Mouse (Mus musculus) stomach, postnatal 0 days (tissue): Measurements from ENCODE around the gene Ttll6. TPM values are rescaled to one million over a fixed set of nuclear protein-coding genes. Genes with fewer than 3 reads are reported as not detected.

ENCODE experiments used
- ATAC-seq: fragments of 200-750 bp; cut with Nextera tagmentation; 2 replicates; pipeline ENCODE4 v1.8.0; 2017; ENCODE audit not compliant: low FRiP score, low TSS enrichment
- DNase-seq: peaks from one replicate; pipeline ENCODE4 v3.0.0-alpha.2; 2016; ENCODE audit warnings: low spot score
- H3K27ac ChIP-seq: fragments of 300-500 bp; sonication (generic); replicated peaks from 2 replicates; pipeline ENCODE4 v1.5.1; 2014; ENCODE audit warnings: mild to moderate bottlenecking, control low read depth
- H3K27me3 ChIP-seq: fragments of 300-500 bp; sonication (generic); 2 replicates; pipeline ENCODE4 v1.6.1; 2014; ENCODE audit warnings: low read length; ENCODE audit not compliant: control insufficient read depth, insufficient read depth
- H3K36me3 ChIP-seq: fragments of 300-500 bp; sonication (generic); 2 replicates; pipeline ENCODE4 v1.6.1; 2014; ENCODE audit warnings: low read length, mixed read lengths; ENCODE audit not compliant: control insufficient read depth, insufficient read depth
- H3K4me1 ChIP-seq: fragments of 300-500 bp; sonication (generic); replicated peaks from 2 replicates; pipeline ENCODE4 v1.6.1; 2014; ENCODE audit warnings: antibody characterized with exemption; ENCODE audit not compliant: control insufficient read depth, insufficient read depth
- H3K4me2 ChIP-seq: fragments of 300-500 bp; sonication (generic); replicated peaks from 2 replicates; pipeline ENCODE4 v1.6.1; 2014; ENCODE audit warnings: low read depth, mild to moderate bottlenecking, control low read depth, moderate library complexity
- H3K4me3 ChIP-seq: fragments of 300-500 bp; sonication (generic); 2 replicates; pipeline ENCODE4 v1.5.1; 2014; ENCODE audit warnings: low read depth, low read length, control low read depth
- H3K9ac ChIP-seq: fragments of 300-500 bp; sonication (generic); 2 replicates; pipeline ENCODE4 v1.6.1; 2014; ENCODE audit warnings: mild to moderate bottlenecking, low read length, control low read depth, mixed read lengths
- H3K9me3 ChIP-seq: fragments of 300-500 bp; sonication (generic); 2 replicates; pipeline ENCODE4 v1.6.1; 2016; ENCODE audit warnings: low read length; ENCODE audit not compliant: control insufficient read depth
- CTCF ChIP-seq: IDR thresholded peaks from 2 replicates; pipeline ENCODE4 v1.5.1; 2016; ENCODE audit warnings: antibody characterized with exemption, low read depth, mild to moderate bottlenecking, moderate library complexity
- EP300 ChIP-seq: optimal IDR thresholded peaks from 2 replicates; pipeline ENCODE3; 2016; ENCODE audit warnings: antibody characterized with exemption
- WGBS: fragments of 180-500 bp; shearing (Covaris S2); extraction: QIAGEN DNeasy Blood & Tissue Kit; methylation state at CpG from one replicate; pipeline ENCODE4 v1.1.7; 2014; 5-methylcytosine and 5-hydroxymethylcytosine counted together
- polyA plus RNA-seq: library from polyadenylated mRNA; unstranded; fragments of >200 nt; fragmentation: Nextera tagmentation; extraction: Ambion mirVana; gene quantifications from 2 replicates; pipeline ENCODE4 v1.2.1, GENCODE M21; 2015

Ttll6 gene
- polyA plus RNA-seq, 1 experiment from 2014 or later = 0.12 TPM

DNA sequence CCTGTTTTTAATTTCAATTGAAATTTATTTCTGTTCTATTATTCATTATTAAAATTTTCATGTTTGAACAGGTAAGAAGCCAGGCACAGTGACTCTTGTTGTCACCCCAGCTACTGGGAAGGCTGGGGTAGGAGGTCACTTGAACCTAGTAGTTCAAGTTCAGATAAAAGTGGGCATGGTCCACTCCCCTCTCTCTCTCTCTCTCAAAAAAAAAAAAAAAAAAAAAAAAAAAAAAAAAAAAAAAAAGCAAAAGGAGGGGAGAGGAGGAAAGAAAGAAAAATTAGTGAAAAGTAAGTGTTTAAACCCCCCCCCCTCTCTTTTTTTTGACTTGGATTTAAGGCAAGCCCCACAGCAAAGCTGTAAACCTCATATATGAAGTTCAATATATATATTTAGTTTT is 50.6 kb downstream of the Ttll6 start:
- Histone ChIP-seq H3K9ac (no peak overlapping the region), H3K27ac (no peak overlapping the region), H3K4me1 (no peaks in the 10 kb centered on the region), H3K36me3 (no peaks in the 10 kb centered on the region), H3K27me3 (peaks cover 40% of the 10 kb centered on the region; the same call in 1 of the 2 replicates), H3K9me3 (no peaks in the 10 kb centered on the region), H3K4me3 (no peak overlapping the region), H3K4me2 (no peak overlapping the region)
- no peak for TF ChIP-seq CTCF
- TF ChIP-seq EP300 = no peak
- no peak for DNase-seq
- no peak for ATAC-seq

DNA sequence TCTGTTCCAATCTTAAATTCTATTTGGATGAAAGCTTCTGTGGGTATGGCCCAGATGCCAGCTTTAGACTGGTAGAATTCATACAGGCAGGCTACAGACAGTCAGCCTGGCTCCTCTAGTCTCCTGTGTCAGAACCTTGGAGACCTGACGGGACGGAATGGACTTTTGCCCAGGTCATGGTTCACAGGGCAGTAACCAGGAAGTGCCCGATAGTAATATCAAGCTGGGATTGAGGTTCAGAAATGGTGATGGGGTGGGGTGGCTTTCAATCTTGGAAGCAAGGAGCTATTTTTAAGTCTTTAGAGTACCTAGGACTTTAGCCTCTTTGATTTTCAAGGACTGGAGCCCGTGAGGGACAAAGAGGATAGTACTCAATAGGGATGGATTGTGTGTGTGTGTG is 53.7 kb downstream of the Ttll6 start:
- Histone ChIP-seq H3K9me3 (no peaks in the 10 kb centered on the region), H3K4me2 (no peak overlapping the region), H3K27ac (no peak overlapping the region), H3K4me3 (no peak overlapping the region), H3K9ac (no peak overlapping the region), H3K36me3 (no peaks in the 10 kb centered on the region), H3K4me1 (no peaks in the 10 kb centered on the region), H3K27me3 (peaks cover 37% of the 10 kb centered on the region)
- 22% methylated on average over 4 of the region's 4 CpGs for WGBS
- TF ChIP-seq EP300 (no peak), CTCF (no peak)
- DNase-seq (no peak), ATAC-seq (no peak)

DNA sequence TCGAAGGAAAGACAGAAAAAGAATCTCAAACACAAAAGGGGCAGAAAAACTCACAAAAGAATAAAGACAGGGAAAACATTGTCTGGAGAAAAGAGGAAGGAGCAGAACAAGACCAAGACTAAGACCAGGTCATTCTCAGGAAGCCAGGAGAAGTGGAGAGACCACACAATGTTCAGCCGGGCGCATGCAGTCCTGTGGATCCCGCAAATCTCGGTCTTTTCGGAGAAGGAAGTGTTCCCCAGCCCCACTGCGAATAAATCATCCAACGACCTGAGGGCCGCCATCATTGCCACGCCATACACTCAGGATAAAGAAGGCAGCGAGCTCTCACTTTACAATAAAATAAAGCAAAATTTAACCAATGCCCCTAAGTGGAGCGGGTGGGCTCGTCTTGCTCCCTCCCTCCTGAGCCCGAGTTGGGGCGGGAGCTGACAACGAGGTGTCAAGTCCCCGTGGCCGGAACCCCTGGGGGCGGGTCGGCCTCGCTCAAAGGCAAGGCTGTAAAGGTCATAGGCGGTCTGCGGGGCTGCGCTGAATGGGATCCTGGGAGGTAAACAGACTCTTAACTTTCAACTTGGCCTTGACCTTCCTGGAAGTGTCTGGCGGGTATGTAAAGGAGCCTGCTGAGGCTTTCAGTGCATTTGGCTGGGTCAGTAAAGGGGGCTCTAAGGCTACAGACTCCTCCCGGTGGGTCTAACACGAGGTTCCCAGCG is 56.4 kb downstream of the Ttll6 start:
- TF ChIP-seq CTCF (no peak), EP300 (no peak)
- H3K27me3 ChIP-seq = peaks cover 48% of the 10 kb centered on the region
- 2% methylated on average over 28 of the region's 28 CpGs for WGBS
- no peaks in the 10 kb centered on the region for H3K9me3 ChIP-seq
- no peak for DNase-seq
- no peak overlapping the region for H3K4me3 ChIP-seq
- no peaks in the 10 kb centered on the region for H3K4me1 ChIP-seq
- no peak overlapping the region for H3K9ac ChIP-seq
- no peak for ATAC-seq
- no peak overlapping the region for H3K27ac ChIP-seq
- H3K4me2 ChIP-seq = no peak overlapping the region
- H3K36me3 ChIP-seq = no peaks in the 10 kb centered on the region

DNA sequence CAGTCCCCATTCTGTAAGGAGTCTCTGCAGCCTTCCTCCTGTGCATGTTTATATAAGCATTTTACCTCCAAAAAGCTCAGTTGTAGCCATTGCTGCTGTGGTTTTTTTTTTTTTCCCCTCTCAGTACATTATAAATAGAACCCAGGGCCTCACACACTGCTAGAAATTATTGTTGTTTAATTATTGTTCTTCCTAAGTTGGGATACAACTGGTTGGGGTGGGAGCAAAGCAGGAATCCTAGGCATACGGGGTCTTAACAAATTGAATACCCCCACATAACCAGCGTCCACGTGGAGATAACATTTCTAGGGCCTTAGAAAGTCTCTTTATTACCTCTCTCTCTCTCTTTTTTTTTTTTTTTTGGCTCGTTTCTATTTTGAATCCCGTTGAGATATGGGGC is 57.5 kb downstream of the Ttll6 start:
- H3K27ac ChIP-seq = no peak overlapping the region
- H3K36me3 ChIP-seq = no peaks in the 10 kb centered on the region
- peaks cover 53% of the 10 kb centered on the region for H3K27me3 ChIP-seq
- H3K4me3 ChIP-seq = no peak overlapping the region
- TF ChIP-seq CTCF = no peak
- no peak for TF ChIP-seq EP300
- H3K4me1 ChIP-seq = no peaks in the 10 kb centered on the region
- WGBS = 3% methylated on average over 5 of the region's 5 CpGs
- ATAC-seq (no peak), DNase-seq (no peak)
- no peaks in the 10 kb centered on the region for H3K9me3 ChIP-seq
- no peak overlapping the region for H3K9ac ChIP-seq
- H3K4me2 ChIP-seq = no peak overlapping the region

DNA sequence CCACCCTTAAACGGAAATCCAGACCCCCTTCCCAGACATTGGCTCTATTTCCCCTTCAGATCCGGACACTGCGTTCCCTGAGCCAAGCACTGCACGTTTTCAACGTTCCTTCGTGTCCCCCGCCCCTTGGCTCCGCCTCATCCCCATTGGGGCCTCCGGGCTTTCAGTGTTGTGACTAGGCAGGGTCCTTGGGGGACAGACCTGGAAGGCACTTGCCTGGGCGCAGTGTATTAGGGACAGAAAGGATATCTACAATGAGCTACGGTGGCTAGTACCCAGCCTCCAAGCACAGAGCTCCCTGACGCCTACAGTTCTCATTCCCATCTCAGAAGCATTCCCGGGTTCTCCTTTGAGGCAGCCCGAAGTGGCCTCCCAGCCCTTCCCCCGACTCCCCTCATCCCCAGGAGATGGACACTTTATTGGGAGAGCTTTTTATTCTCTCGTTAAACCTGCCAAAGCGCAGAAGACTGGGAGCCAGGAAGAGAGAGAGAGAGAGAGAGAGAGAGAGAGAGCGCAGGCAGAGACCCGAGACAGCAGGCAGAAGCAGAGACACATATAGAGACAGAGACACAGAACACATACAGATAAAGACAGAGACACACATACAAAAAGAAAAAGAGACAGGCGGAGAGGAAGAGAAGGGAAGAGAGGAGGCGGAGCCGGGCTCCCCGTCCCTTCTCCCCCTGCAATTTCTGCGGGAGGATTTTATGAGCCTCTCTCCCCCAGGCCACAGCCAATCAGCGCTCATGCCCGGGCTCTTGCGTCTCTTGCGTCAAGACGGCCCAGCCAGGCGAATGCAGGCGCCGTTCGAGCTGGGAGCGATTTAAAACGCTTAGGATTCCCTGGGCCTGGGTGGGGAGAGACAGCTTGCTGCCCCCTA is 60.2 kb downstream of the Ttll6 start, which contains the start of gene Hoxb13:
Gene Hoxb13 (plus strand): TSS at position 796 of the 880 bp plus-strand sequence.
- Histone ChIP-seq H3K4me2 (peak within 1 kb of the TSS; percentile 8; the same call in 1 of the 2 replicates), H3K27ac (no peak within 1 kb of the TSS), H3K9me3 (no peaks in the 10 kb centered on the region), H3K27me3 (peaks cover 53% of the 10 kb centered on the region), H3K4me1 (no peaks in the 10 kb centered on the region), H3K4me3 (peak within 1 kb of the TSS; percentile 6; the same call in 1 of the 2 replicates), H3K36me3 (no peaks in the 10 kb centered on the region), H3K9ac (0 out of 2 replicates have a peak within 1 kb of the TSS, but pooled peaks have one; percentile 18)
- DNase-seq = no peak
- under 1% methylated on average over 34 of the region's 35 CpGs for WGBS
- no peak for TF ChIP-seq EP300
- TF ChIP-seq CTCF = no peak
- ATAC-seq = no peak; the same call in 1 of the 2 replicates

DNA sequence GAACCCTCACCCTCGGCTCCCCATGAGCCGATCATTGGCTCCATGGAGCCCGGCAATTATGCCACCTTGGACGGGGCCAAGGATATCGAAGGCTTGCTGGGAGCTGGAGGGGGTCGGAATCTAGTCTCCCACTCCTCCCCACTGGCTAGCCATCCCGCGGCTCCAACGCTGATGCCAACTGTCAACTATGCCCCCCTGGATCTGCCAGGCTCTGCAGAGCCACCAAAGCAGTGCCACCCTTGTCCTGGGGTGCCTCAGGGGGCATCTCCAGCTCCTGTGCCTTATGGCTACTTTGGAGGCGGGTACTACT is 60.8 kb downstream of the Ttll6 start:
- 0 out of 2 replicates have a peak overlapping the region, but pooled peaks have one; percentile 8 for H3K4me2 ChIP-seq
- no peak; the same call in 1 of the 2 replicates for ATAC-seq
- peaks cover 51% of the 10 kb centered on the region for H3K27me3 ChIP-seq
- no peaks in the 10 kb centered on the region for H3K36me3 ChIP-seq
- peak overlapping the region; percentile 6; the same call in 1 of the 2 replicates for H3K4me3 ChIP-seq
- TF ChIP-seq CTCF (no peak), EP300 (no peak)
- 0 out of 2 replicates have a peak overlapping the region, but pooled peaks have one; percentile 18 for H3K9ac ChIP-seq
- H3K4me1 ChIP-seq = no peaks in the 10 kb centered on the region
- H3K27ac ChIP-seq = no peak overlapping the region
- 2% methylated on average over 10 of the region's 10 CpGs for WGBS
- H3K9me3 ChIP-seq = no peaks in the 10 kb centered on the region
- DNase-seq = no peak
